Mouse (Mus musculus): Measurements from ENCODE around the gene Cpsf6. TPM values are rescaled to one million over a fixed set of nuclear protein-coding genes. Genes with fewer than 3 reads are reported as not detected.

Cpsf6 gene
- polyA plus RNA-seq, 1 experiment: 26.9 TPM

DNA sequence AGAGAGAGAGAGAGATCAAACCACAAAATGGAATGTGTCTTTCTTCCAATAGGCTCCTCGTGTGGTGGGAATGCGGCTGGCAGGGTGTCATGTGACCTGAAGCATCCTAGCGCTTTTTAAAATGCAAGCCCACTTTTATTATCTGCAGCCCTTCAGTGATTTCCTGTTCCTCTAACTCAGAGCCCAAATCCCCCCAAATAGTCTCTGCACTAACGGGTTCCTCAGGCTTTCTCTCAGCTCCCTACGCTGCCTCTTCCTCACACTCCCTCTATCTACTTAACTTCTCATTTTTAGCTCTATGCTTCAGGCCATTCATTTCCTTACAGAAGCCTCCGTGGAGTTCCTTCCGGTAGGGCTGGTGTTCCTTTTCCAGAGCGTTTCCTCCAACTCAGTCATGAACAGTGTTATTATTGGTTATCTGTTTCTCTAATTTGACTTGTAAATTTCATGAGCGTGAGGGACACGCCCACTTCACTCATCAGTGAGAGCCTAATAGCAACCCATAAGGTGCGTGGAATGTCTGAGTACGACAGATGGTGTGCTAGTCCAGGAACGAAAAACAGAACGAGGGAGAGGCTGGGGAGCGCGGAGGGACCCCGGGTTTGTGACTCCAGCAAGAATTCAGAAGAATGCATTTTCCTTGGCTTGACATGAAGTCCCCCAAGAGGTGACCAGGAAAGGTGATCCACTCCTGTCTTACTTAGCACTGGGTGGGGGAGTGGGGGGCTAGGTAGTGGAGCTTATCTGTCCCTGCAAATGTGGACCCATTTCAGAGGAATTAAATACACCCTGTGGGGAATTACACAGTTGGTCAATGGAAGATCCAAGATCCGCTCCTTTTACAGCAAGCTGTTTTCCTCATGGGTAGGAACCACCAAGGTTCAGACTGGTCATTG, 38.2 kb upstream of the Cpsf6 start:
- peak; percentile 36 for DNase-seq
- Histone ChIP-seq H3K4me3 (ENCODE audit: insufficient read depth, low read depth, low read length) (peak overlapping the region; percentile 12; the same call in 1 of the 2 replicates), H3K27ac (ENCODE audit: insufficient read depth, low read depth, low read length) (no peak overlapping the region), H3K36me3 (ENCODE audit: control insufficient read depth, insufficient read depth, low read length) (no peaks in the 10 kb centered on the region), H3K4me1 (ENCODE audit: control insufficient read depth, insufficient read depth, low read length) (peaks cover 4% of the 10 kb centered on the region; the same call in 1 of the 2 replicates), H3K27me3 (replicated peaks; ENCODE audit: control insufficient read depth, insufficient read depth, low read length) (no peaks in the 10 kb centered on the region)
- no peak for TF ChIP-seq CTCF (conservative IDR thresholded peaks at IDR 0.05; ENCODE audit: insufficient read depth, insufficient read length, low read depth, low read length)
- TF ChIP-seq POLR2A (IDR thresholded peaks at IDR 0.05; ENCODE audit: low read depth, low read length): no peak
- whole genome bisulfite sequencing: 19% methylated on average over 18 of the region's 18 CpGs

DNA sequence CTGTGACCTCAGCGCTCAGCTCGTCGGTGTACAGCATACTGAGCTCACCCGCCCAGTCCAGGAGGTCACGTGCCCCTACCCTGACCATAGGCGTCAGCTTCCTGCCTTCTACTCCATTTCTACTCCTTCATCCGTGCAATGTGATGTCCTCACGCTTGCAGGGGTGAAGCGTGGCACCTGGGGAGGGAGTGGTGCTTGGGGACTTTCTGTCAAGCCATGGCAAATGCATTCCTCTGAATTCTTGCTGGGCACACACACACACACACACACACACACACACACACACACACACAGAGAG, 37.6 kb upstream of the Cpsf6 start:
- no peaks in the 10 kb centered on the region for H3K27me3 ChIP-seq (replicated peaks; ENCODE audit: control insufficient read depth, insufficient read depth, low read length)
- H3K36me3 ChIP-seq (ENCODE audit: control insufficient read depth, insufficient read depth, low read length): no peaks in the 10 kb centered on the region
- WGBS: 23% methylated on average over 9 of the region's 9 CpGs
- no peak overlapping the region for H3K4me3 ChIP-seq (ENCODE audit: insufficient read depth, low read depth, low read length)
- TF ChIP-seq CTCF (conservative IDR thresholded peaks at IDR 0.05; ENCODE audit: insufficient read depth, insufficient read length, low read depth, low read length) (no peak), POLR2A (IDR thresholded peaks at IDR 0.05; ENCODE audit: low read depth, low read length) (no peak)
- peaks cover 4% of the 10 kb centered on the region; the same call in 1 of the 2 replicates for H3K4me1 ChIP-seq (ENCODE audit: control insufficient read depth, insufficient read depth, low read length)
- no peak overlapping the region for H3K27ac ChIP-seq (ENCODE audit: insufficient read depth, low read depth, low read length)
- DNase-seq: no peak

DNA sequence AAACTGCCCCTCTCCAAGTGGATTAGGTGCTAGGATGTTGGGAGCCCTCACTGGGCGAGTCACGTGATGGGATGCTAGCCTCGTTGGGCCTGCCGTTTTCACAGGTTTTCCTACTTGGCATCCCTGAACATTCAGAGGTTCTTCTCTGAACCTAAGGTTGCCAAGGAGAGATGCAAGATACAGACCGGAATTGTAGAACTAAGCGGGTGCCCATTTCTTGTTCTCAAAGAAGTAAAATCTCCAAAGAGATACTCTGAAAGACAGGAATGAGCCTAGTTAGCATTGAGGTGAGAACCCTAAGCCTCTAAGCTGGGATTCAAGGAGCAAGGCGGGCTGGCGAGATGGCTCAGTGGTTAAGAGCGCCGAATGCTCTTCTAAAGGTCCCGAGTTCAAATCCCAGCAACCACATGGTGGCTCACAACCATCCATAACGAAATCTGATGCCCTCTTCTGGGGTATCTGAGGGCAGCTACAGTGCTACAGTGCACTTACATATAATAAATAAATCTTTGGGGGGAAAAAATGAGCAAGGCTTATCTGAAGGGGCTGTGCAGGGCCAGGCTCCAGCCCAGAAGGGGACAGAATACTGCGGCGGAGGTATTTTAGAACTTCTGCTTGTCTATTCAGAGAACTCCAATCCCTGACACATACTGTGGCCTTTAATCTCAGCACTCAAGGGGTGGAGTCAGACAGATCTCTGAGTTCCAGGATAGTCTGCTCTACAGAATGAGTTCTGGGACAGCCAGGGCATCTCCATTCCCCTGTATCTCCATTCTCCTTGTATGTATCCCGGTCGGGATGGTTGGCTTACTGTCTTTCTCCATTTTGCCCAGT, 37.0 kb upstream of the Cpsf6 start:
- 87% methylated on average over 16 of the region's 16 CpGs for WGBS
- no peaks in the 10 kb centered on the region for H3K27me3 ChIP-seq (replicated peaks; ENCODE audit: control insufficient read depth, insufficient read depth, low read length)
- no peaks in the 10 kb centered on the region for H3K36me3 ChIP-seq (ENCODE audit: control insufficient read depth, insufficient read depth, low read length)
- no peak overlapping the region for H3K27ac ChIP-seq (ENCODE audit: insufficient read depth, low read depth, low read length)
- TF ChIP-seq POLR2A (IDR thresholded peaks at IDR 0.05; ENCODE audit: low read depth, low read length) (no peak), CTCF (conservative IDR thresholded peaks at IDR 0.05; ENCODE audit: insufficient read depth, insufficient read length, low read depth, low read length) (no peak)
- H3K4me3 ChIP-seq (ENCODE audit: insufficient read depth, low read depth, low read length): no peak overlapping the region
- H3K4me1 ChIP-seq (ENCODE audit: control insufficient read depth, insufficient read depth, low read length): peaks cover 4% of the 10 kb centered on the region; the same call in 1 of the 2 replicates
- no peak for DNase-seq

DNA sequence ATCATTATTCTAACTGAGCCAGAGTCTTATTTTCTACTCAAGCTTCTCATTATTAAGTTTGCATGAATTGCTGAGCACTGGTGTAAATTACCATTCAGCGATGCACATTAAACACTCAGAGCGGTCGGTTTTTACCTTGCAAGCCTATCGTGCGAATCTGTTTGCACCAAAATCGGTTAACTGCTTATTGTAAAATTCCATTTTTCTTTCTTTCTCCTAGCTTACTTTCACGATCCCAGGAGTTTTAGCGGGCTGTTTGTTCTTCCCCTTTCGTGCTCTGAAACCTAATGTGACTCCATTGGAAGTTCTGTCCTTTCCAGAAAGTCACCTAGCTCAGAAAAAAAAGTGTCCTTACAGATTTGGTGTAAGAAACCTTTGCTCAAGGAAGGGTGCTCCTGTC, 36.3 kb upstream of the Cpsf6 start:
- no peak for DNase-seq
- H3K27me3 ChIP-seq (replicated peaks; ENCODE audit: control insufficient read depth, insufficient read depth, low read length): no peaks in the 10 kb centered on the region
- no peak for TF ChIP-seq CTCF (conservative IDR thresholded peaks at IDR 0.05; ENCODE audit: insufficient read depth, insufficient read length, low read depth, low read length)
- TF ChIP-seq POLR2A (IDR thresholded peaks at IDR 0.05; ENCODE audit: low read depth, low read length): no peak
- WGBS: 74% methylated on average over 9 of the region's 9 CpGs
- H3K36me3 ChIP-seq (ENCODE audit: control insufficient read depth, insufficient read depth, low read length): no peaks in the 10 kb centered on the region
- no peak overlapping the region for H3K4me3 ChIP-seq (ENCODE audit: insufficient read depth, low read depth, low read length)
- peaks cover 4% of the 10 kb centered on the region; the same call in 1 of the 2 replicates for H3K4me1 ChIP-seq (ENCODE audit: control insufficient read depth, insufficient read depth, low read length)
- no peak overlapping the region for H3K27ac ChIP-seq (ENCODE audit: insufficient read depth, low read depth, low read length)

DNA sequence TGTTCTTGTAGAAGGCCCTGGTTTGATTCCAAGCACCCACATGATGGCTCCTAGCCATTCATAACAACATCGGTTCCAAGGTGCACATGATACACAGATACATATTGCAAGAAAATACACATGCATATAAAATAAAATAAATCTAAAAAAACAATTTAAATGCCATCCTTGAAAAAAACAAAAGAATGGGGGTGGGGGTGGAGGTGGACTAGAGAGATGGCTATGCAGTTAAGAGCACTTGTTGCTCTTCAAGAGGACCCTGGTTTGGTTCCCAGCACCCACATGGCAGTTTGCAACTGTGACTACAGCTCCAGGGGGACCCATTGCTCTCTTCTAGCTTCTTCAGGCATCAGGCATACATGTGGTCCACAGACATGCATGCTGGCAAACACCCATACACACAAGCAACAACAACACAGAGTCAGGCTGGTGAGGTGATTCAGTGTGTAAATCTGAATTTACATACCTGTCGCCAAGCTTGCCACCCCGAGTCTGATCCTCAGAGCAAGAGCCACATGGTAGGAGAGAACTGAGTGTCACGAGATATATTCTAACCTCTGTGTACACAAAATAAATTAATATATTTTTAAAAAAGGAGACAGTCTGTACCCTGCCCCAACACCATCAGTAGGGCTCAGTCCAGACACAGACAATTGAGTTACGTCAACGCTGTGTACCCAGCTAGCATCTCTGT, 35.7 kb upstream of the Cpsf6 start:
- H3K4me3 ChIP-seq (ENCODE audit: insufficient read depth, low read depth, low read length): no peak overlapping the region
- 83% methylated on average over 6 of the region's 6 CpGs for WGBS
- peaks cover 4% of the 10 kb centered on the region; the same call in 1 of the 2 replicates for H3K4me1 ChIP-seq (ENCODE audit: control insufficient read depth, insufficient read depth, low read length)
- no peaks in the 10 kb centered on the region for H3K36me3 ChIP-seq (ENCODE audit: control insufficient read depth, insufficient read depth, low read length)
- H3K27ac ChIP-seq (ENCODE audit: insufficient read depth, low read depth, low read length): no peak overlapping the region
- TF ChIP-seq CTCF (conservative IDR thresholded peaks at IDR 0.05; ENCODE audit: insufficient read depth, insufficient read length, low read depth, low read length): no peak
- no peak for TF ChIP-seq POLR2A (IDR thresholded peaks at IDR 0.05; ENCODE audit: low read depth, low read length)
- H3K27me3 ChIP-seq (replicated peaks; ENCODE audit: control insufficient read depth, insufficient read depth, low read length): no peaks in the 10 kb centered on the region
- no peak for DNase-seq

DNA sequence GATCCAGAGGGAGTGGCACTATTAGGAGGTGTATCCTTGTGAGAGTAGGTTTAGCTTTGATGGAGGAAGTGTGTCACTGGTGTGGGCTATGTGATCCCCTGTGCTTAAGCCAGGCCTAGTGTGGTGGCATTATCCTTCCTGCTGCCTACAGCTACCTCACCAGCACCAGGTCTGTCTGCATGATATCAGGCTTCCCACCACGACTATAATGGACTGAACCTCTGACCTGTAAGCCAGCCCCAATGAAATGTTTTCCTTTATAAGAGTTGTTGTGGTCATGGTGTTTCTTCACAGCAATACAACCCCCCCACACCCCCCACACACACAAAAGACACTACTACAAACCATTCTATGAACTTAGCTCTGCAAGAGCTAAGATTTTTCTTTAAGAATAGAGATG, 34.9 kb upstream of the Cpsf6 start:
- 65% methylated on average over 1 of the region's 1 CpGs for WGBS
- Histone ChIP-seq H3K4me1 (ENCODE audit: control insufficient read depth, insufficient read depth, low read length) (peaks cover 4% of the 10 kb centered on the region; the same call in 1 of the 2 replicates), H3K4me3 (ENCODE audit: insufficient read depth, low read depth, low read length) (no peak overlapping the region), H3K27ac (ENCODE audit: insufficient read depth, low read depth, low read length) (no peak overlapping the region), H3K27me3 (replicated peaks; ENCODE audit: control insufficient read depth, insufficient read depth, low read length) (no peaks in the 10 kb centered on the region), H3K36me3 (ENCODE audit: control insufficient read depth, insufficient read depth, low read length) (no peaks in the 10 kb centered on the region)
- TF ChIP-seq CTCF (conservative IDR thresholded peaks at IDR 0.05; ENCODE audit: insufficient read depth, insufficient read length, low read depth, low read length) (no peak), POLR2A (IDR thresholded peaks at IDR 0.05; ENCODE audit: low read depth, low read length) (no peak)
- no peak for DNase-seq

Data from kidney, adult 2 months (tissue).